Mouse (Mus musculus) hindbrain, embryonic 14.5 days (tissue): ENCODE results near the gene Taar9. TPM values are rescaled to one million over a fixed set of nuclear protein-coding genes. Genes with fewer than 3 reads are reported as not detected.
"Not testable (repeated sequence)": the region's sequence is repeated elsewhere in the genome, so short reads cannot be mapped to it uniquely, and the experiment has no call there.

ENCODE experiments used
- ATAC-seq: fragments of 200-750 bp; cut with Nextera tagmentation; 2 replicates; pipeline ENCODE4 v1.8.0; 2017; ENCODE audit warnings: moderate number of reproducible peaks, mild to moderate bottlenecking, moderate TSS enrichment, moderate library complexity; ENCODE audit not compliant: low FRiP score
- DNase-seq: peaks from one replicate; pipeline ENCODE4 v3.0.0-alpha.2; 2015; ENCODE audit warnings: low spot score
- H3K27ac ChIP-seq: fragments of 300-500 bp; sonication (generic); 2 replicates; pipeline ENCODE4 v1.5.1; 2014; ENCODE audit warnings: mild to moderate bottlenecking, moderate library complexity
- H3K27me3 ChIP-seq: fragments of 300-500 bp; sonication (generic); 2 replicates; pipeline ENCODE4 v1.6.1; 2014; ENCODE audit warnings: mild to moderate bottlenecking, low read length, mixed read lengths; ENCODE audit not compliant: control insufficient read depth, insufficient read depth
- H3K36me3 ChIP-seq: fragments of 300-500 bp; sonication (generic); replicated peaks from 2 replicates; pipeline ENCODE4 v1.6.1; 2014; ENCODE audit not compliant: control insufficient read depth, insufficient read depth
- H3K4me1 ChIP-seq: fragments of 300-500 bp; sonication (generic); replicated peaks from 2 replicates; pipeline ENCODE4 v1.6.1; 2014; ENCODE audit warnings: antibody characterized with exemption, low read length, mixed read lengths; ENCODE audit not compliant: control insufficient read depth, insufficient read depth
- H3K4me2 ChIP-seq: fragments of 300-500 bp; sonication (generic); replicated peaks from 2 replicates; pipeline ENCODE4 v1.6.1; 2014; ENCODE audit warnings: mild to moderate bottlenecking, moderate library complexity
- H3K4me3 ChIP-seq: fragments of 300-500 bp; sonication (generic); replicated peaks from 2 replicates; pipeline ENCODE4 v1.5.1; 2014; ENCODE audit warnings: mild to moderate bottlenecking, low read length
- H3K9ac ChIP-seq: fragments of 300-500 bp; sonication (generic); 2 replicates; pipeline ENCODE4 v1.6.1; 2014
- H3K9me3 ChIP-seq: fragments of 300-500 bp; sonication (generic); 2 replicates; pipeline ENCODE4 v1.6.1; 2016; ENCODE audit warnings: low read length; ENCODE audit not compliant: control insufficient read depth
- WGBS: fragments of 180-500 bp; shearing (Covaris S2); extraction: QIAGEN DNeasy Blood & Tissue Kit; methylation state at CpG from one replicate; pipeline ENCODE4 v1.1.7; 2014; 5-methylcytosine and 5-hydroxymethylcytosine counted together
- polyA plus RNA-seq: library from polyadenylated mRNA; unstranded; fragments of >200 nt; fragmentation: Nextera tagmentation; extraction: Ambion mirVana; gene quantifications from 2 replicates; pipeline ENCODE4 v1.2.1, GENCODE M21; 2014

Gene Taar9
- polyA plus RNA-seq = not detected in 2 replicates

DNA sequence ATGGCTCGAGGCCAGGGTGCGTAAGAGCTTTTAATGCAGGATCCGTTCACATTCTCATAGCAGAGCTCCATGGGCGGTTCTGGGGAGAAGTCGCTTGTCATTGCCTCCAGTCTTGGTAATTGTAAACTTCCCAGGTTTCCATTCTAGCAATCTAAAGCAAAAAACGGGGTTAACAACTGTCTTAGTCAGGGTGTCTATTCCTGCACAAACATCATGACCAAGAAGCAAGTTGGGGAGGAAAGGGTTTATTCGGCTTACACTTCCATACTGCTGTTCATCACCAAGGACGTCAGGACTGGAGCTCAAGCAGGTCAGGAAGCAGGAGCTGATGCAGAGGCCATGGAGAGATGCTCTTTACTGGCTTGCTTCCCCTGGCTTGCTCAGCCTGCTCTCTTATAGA is at the start of gene Taar9:
Gene Taar9, minus strand, starts transcription at position 101 of the 400 bp plus-strand sequence.
- 87% methylated on average over 8 of the region's 8 CpGs for WGBS
- H3K27me3 ChIP-seq, H3K9me3 ChIP-seq, H3K36me3 ChIP-seq, H3K9ac ChIP-seq, ATAC-seq, H3K4me1 ChIP-seq, H3K27ac ChIP-seq, H3K4me2 ChIP-seq, DNase-seq, H3K4me3 ChIP-seq: not testable (repeated sequence)

GRCm38 (mm10) chr10:24158470-24159254 is 49.3 kb upstream of the Taar9 start:
- DNase-seq (no peak), ATAC-seq (no peak)
- H3K27ac ChIP-seq = no peak overlapping the region
- H3K4me2 ChIP-seq = no peak overlapping the region
- H3K4me3 ChIP-seq = no peak overlapping the region
- H3K4me1 ChIP-seq = no peaks in the 10 kb centered on the region
- H3K27me3 ChIP-seq = no peaks in the 10 kb centered on the region
- 96% methylated on average over 12 of the region's 12 CpGs for WGBS
- H3K36me3 ChIP-seq = peaks cover 45% of the 10 kb centered on the region
- H3K9me3 ChIP-seq = no peaks in the 10 kb centered on the region
- H3K9ac ChIP-seq = no peak overlapping the region

GRCm38 (mm10) chr10:24150086-24150485 is 40.8 kb upstream of the Taar9 start:
- H3K27me3 ChIP-seq = no peaks in the 10 kb centered on the region
- peaks cover 24% of the 10 kb centered on the region for H3K4me1 ChIP-seq
- peaks cover 8% of the 10 kb centered on the region for H3K36me3 ChIP-seq
- H3K9me3 ChIP-seq = no peaks in the 10 kb centered on the region
- 39% methylated on average over 7 of the region's 7 CpGs for WGBS
- ATAC-seq = no peak
- H3K27ac ChIP-seq = no peak overlapping the region
- H3K4me3 ChIP-seq = peak overlapping the region; percentile 93
- peak overlapping the region; percentile 92 for H3K9ac ChIP-seq
- peak overlapping the region; percentile 70 for H3K4me2 ChIP-seq
- DNase-seq = no peak

DNA sequence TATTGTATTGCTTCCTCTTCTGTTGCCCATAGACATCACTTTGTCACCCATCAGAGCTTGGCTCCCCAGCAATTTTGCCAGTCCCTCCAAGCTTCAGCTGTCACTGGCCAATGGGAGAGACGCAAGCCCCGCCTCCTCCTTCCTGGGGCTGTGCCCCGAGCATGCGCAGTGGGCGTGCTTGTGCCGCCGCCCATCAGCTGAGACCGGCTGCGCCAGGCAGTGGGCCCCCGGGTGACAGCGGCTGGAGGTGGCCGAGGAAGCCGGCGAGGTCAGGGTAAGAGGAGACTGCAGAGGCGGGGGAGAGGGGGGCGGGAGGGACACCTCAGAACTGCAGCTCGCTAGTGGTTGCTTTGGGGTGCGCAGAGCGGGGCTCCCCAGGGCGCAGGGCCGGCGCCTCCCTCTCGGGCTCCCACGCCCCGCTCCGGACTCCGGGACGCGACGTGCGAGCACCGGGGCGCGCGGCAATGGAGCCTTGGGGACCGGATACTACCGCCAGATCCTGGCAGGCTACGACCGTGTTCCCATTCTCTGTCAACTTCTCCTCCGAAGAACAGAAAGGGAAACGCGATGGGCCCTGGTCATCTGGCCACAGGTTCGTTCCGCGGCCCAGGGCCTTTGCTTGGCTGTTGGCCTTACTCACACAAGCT is 39.9 kb upstream of the Taar9 start, which contains the start of gene Stx7:
Gene Stx7, plus strand, starts transcription at position 168 of the 647 bp plus-strand sequence.
- peak; percentile 98 for ATAC-seq
- H3K4me3 ChIP-seq = peak within 1 kb of the TSS; percentile 93
- H3K4me1 ChIP-seq = peaks cover 24% of the 10 kb centered on the region
- H3K36me3 ChIP-seq = 0 out of 2 replicates have a peak, but pooled peaks cover 6% of the 10 kb centered on the region
- no peaks in the 10 kb centered on the region for H3K27me3 ChIP-seq
- WGBS = under 1% methylated on average over 42 of the region's 45 CpGs
- H3K27ac ChIP-seq = peak within 1 kb of the TSS; percentile 83
- peak within 1 kb of the TSS; percentile 92 for H3K9ac ChIP-seq
- peak within 1 kb of the TSS; percentile 70 for H3K4me2 ChIP-seq
- DNase-seq = peak; percentile 92
- H3K9me3 ChIP-seq = no peaks in the 10 kb centered on the region

- Histone ChIP-seq H3K27me3 (no peaks in the 10 kb centered on the region), H3K9ac (no peak overlapping the region), H3K4me2 (no peak overlapping the region), H3K27ac (no peak overlapping the region), H3K36me3 (no peaks in the 10 kb centered on the region), H3K4me3 (no peak overlapping the region), H3K4me1 (no peaks in the 10 kb centered on the region), H3K9me3 (no peaks in the 10 kb centered on the region)
- ATAC-seq (no peak), DNase-seq (no peak)
- 89% methylated on average over 3 of the region's 3 CpGs for WGBS
These were observed 33.4 kb upstream of the Taar9 start for GRCm38 (mm10) chr10:24142735-24143134.

- Histone ChIP-seq H3K4me1 (no peaks in the 10 kb centered on the region), H3K27ac (no peak overlapping the region), H3K4me3 (no peak overlapping the region), H3K4me2 (no peak overlapping the region), H3K27me3 (no peaks in the 10 kb centered on the region), H3K9ac (no peak overlapping the region), H3K9me3 (no peaks in the 10 kb centered on the region), H3K36me3 (no peaks in the 10 kb centered on the region)
- no peak for ATAC-seq
- no peak for DNase-seq
- 83% methylated on average over 2 of the region's 2 CpGs for WGBS
These were observed 29.4 kb upstream of the Taar9 start for GRCm38 (mm10) chr10:24138623-24139261.

GRCm38 (mm10) chr10:24134071-24134645 is 24.8 kb upstream of the Taar9 start:
- Histone ChIP-seq H3K36me3 (no peaks in the 10 kb centered on the region), H3K9me3 (no peaks in the 10 kb centered on the region), H3K4me1 (no peaks in the 10 kb centered on the region), H3K27ac (no peak overlapping the region), H3K4me3 (no peak overlapping the region), H3K9ac (no peak overlapping the region), H3K4me2 (no peak overlapping the region), H3K27me3 (no peaks in the 10 kb centered on the region)
- WGBS = 64% methylated on average over 7 of the region's 7 CpGs
- ATAC-seq (no peak), DNase-seq (no peak)

DNA sequence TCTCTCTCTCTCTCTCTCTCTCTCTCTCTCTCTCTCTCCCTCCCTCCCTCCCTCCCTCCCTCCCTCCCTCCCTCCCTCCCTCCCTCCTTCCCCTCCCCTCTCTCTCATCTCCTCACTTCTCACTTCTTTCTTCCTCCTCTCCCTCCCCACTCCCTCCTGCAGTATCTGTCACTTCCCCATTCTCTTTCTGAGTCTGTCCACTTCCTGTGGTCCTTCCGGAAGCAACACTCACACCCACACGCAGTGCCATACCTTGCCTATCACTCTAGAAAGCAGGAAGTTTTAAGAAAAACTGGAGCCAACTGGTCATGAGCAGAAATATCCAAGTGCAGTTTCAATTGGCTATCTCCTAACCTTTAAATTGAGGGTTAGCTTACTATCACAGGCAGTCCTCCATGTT is 23.8 kb upstream of the Taar9 start:
- no peak overlapping the region for H3K9ac ChIP-seq
- no peak for DNase-seq
- H3K4me3 ChIP-seq = no peak overlapping the region
- no peak for ATAC-seq
- H3K9me3 ChIP-seq = no peaks in the 10 kb centered on the region
- WGBS = 51% methylated on average over 2 of the region's 2 CpGs
- H3K4me1 ChIP-seq = no peaks in the 10 kb centered on the region
- H3K4me2 ChIP-seq = no peak overlapping the region
- H3K36me3 ChIP-seq = no peaks in the 10 kb centered on the region
- H3K27me3 ChIP-seq = no peaks in the 10 kb centered on the region
- no peak overlapping the region for H3K27ac ChIP-seq

- H3K27me3 ChIP-seq = no peaks in the 10 kb centered on the region
- no peaks in the 10 kb centered on the region for H3K4me1 ChIP-seq
- no peaks in the 10 kb centered on the region for H3K9me3 ChIP-seq
- no peak overlapping the region for H3K4me2 ChIP-seq
- DNase-seq = no peak
- no peaks in the 10 kb centered on the region for H3K36me3 ChIP-seq
- H3K9ac ChIP-seq = no peak overlapping the region
- ATAC-seq = no peak
- 16% methylated on average over 5 of the region's 5 CpGs for WGBS
- H3K4me3 ChIP-seq = no peak overlapping the region
- H3K27ac ChIP-seq = no peak overlapping the region
These were observed 22.9 kb upstream of the Taar9 start for GRCm38 (mm10) chr10:24132273-24132672.
